Mouse (Mus musculus): ENCODE results near the gene Cryba4. TPM values are rescaled to one million over a fixed set of nuclear protein-coding genes. Genes with fewer than 3 reads are reported as not detected.

Gene Cryba4
- polyA plus RNA-seq, 1 experiment from 2014 or later: 3.0 TPM

DNA sequence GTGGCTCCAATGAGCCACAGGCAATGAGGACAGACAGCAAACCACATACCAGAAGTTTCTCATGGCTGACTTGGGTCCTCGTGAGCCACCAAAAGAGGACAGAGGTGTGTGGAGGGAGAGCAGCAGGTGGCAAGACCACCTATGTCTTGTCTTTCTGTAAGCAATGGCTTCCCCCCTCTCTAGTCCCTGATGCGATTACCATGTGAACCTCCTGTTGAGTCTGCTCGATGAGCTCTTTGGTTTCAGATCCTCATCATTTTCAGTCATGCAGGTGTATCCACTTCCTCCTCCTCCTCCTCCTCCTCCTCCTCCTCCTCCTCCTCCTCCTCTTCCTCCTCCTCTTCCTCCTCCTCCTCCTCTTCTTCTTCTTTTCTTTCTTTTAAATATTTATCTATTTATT lies 8.5 kb upstream of the Cryba4 start:
- Histone ChIP-seq H3K4me3 (ENCODE audit: low read depth, low read length) (no peak overlapping the region), H3K4me2 (ENCODE audit: low read length) (no peak overlapping the region), H3K36me3 (ENCODE audit: control insufficient read depth, insufficient read depth, low read length) (no peaks in the 10 kb centered on the region), H3K27me3 (replicated peaks; ENCODE audit: control insufficient read depth, insufficient read depth, low read length) (no peaks in the 10 kb centered on the region), H3K4me1 (replicated peaks; ENCODE audit: control insufficient read depth, insufficient read depth, low read length) (no peaks in the 10 kb centered on the region), H3K9me3 (ENCODE audit: control insufficient read depth, low read length) (no peaks in the 10 kb centered on the region), H3K27ac (ENCODE audit: low read depth) (no peak overlapping the region), H3K9ac (ENCODE audit: low read length) (no peak overlapping the region)
- DNase-seq (ENCODE audit: low spot score) (no peak), ATAC-seq (replicated peaks; ENCODE audit: low FRiP score, low TSS enrichment, low read depth) (no peak)
- WGBS: 83% methylated on average over 3 of the region's 3 CpGs

DNA sequence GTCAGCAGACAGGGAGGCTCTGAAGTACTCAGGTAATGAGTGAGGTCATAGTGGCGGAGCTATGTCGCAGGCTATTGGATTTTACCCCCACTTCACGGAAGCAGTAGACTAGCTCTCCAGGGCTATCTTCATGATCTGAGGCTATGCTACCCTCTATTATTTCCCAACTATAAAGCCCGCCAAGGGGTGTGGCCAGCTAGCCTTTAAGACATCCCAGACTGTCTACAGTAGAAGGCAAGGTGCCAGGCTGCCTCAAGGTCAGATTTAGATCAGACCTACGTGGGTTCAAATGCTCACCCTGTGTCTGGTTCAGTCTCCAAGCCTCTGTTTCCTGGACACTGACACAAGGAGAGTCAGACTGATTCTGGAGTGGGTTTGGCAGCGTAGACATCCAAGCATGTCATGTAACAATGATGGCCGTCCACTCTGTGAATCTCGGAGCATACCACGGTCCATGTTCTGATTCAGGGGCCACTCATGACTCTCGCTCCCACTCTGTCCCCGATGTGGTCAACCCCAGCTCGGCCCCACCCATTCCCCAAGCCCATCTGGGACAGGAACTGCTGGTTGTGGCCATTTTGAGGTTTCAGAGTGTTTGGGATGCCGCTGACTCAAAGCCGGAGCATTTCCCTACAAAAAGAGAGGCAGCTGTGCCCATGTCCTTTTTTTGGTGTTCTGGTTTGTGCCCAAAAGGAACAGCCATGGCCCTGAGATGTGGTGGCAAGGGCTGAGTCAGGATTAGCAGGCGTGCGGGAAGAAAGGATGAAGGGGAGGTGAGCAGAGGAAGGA lies 7.7 kb upstream of the Cryba4 start:
- Histone ChIP-seq H3K36me3 (ENCODE audit: control insufficient read depth, insufficient read depth, low read length) (no peaks in the 10 kb centered on the region), H3K27ac (ENCODE audit: low read depth) (no peak overlapping the region), H3K9me3 (ENCODE audit: control insufficient read depth, low read length) (no peaks in the 10 kb centered on the region), H3K4me2 (ENCODE audit: low read length) (no peak overlapping the region), H3K27me3 (replicated peaks; ENCODE audit: control insufficient read depth, insufficient read depth, low read length) (no peaks in the 10 kb centered on the region), H3K4me3 (ENCODE audit: low read depth, low read length) (no peak overlapping the region), H3K9ac (ENCODE audit: low read length) (no peak overlapping the region), H3K4me1 (replicated peaks; ENCODE audit: control insufficient read depth, insufficient read depth, low read length) (no peaks in the 10 kb centered on the region)
- DNase-seq (ENCODE audit: low spot score) (no peak), ATAC-seq (replicated peaks; ENCODE audit: low FRiP score, low TSS enrichment, low read depth) (0 out of 2 replicates have a peak, but pooled peaks have one; percentile 43)
- 88% methylated on average over 16 of the region's 16 CpGs for WGBS

DNA sequence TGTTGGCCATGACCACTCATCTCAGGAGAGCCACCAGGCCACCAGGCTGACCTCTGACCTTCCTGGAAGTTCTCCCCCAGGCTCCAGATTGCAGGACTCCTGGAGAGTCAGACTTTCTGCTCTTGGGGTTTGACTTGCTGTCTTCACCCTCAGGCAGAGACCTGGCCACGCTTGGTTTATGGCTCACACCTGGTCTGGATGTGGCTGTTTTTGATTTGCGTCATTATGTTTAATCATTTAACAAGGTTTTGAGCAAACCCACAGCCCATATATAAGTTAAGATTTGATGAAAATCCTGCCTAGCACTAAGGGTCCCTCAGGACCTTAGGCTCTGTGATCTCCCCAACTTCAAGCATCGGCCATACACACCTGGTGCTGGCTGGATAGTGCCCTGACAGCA lies 5.6 kb upstream of the Cryba4 start:
- Histone ChIP-seq H3K27me3 (replicated peaks; ENCODE audit: control insufficient read depth, insufficient read depth, low read length) (no peaks in the 10 kb centered on the region), H3K4me2 (ENCODE audit: low read length) (no peak overlapping the region), H3K9me3 (ENCODE audit: control insufficient read depth, low read length) (no peaks in the 10 kb centered on the region), H3K27ac (ENCODE audit: low read depth) (no peak overlapping the region), H3K4me3 (ENCODE audit: low read depth, low read length) (no peak overlapping the region), H3K9ac (ENCODE audit: low read length) (no peak overlapping the region), H3K4me1 (replicated peaks; ENCODE audit: control insufficient read depth, insufficient read depth, low read length) (no peaks in the 10 kb centered on the region), H3K36me3 (ENCODE audit: control insufficient read depth, insufficient read depth, low read length) (no peaks in the 10 kb centered on the region)
- ATAC-seq (replicated peaks; ENCODE audit: low FRiP score, low TSS enrichment, low read depth) (no peak), DNase-seq (ENCODE audit: low spot score) (no peak)
- WGBS: 77% methylated on average over 3 of the region's 3 CpGs

DNA sequence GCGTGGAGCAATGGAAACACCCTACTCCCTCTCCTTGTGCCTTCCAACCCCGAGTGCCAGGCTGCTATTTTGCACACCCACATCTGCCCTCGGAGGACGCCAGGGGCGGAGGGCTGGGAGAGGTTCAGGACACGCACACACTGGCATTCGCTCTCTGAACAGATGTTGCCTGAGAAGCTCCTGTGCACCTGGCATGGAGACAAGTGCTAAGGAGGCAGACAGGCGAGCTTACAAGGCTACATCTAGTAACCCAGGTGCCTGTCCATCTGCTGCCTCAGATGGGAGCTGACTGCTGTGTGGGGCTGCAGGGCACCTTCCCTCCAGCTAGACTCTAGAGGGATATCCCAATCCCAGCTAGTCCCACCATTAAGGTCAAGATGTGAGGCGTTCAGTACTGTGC lies 4.1 kb upstream of the Cryba4 start:
- WGBS: 77% methylated on average over 9 of the region's 9 CpGs
- Histone ChIP-seq H3K9ac (ENCODE audit: low read length) (no peak overlapping the region), H3K4me3 (ENCODE audit: low read depth, low read length) (no peak overlapping the region), H3K27me3 (replicated peaks; ENCODE audit: control insufficient read depth, insufficient read depth, low read length) (no peaks in the 10 kb centered on the region), H3K9me3 (ENCODE audit: control insufficient read depth, low read length) (no peaks in the 10 kb centered on the region), H3K27ac (ENCODE audit: low read depth) (no peak overlapping the region), H3K36me3 (ENCODE audit: control insufficient read depth, insufficient read depth, low read length) (no peaks in the 10 kb centered on the region), H3K4me2 (ENCODE audit: low read length) (no peak overlapping the region), H3K4me1 (replicated peaks; ENCODE audit: control insufficient read depth, insufficient read depth, low read length) (no peaks in the 10 kb centered on the region)
- DNase-seq (ENCODE audit: low spot score) (no peak), ATAC-seq (replicated peaks; ENCODE audit: low FRiP score, low TSS enrichment, low read depth) (no peak)

DNA sequence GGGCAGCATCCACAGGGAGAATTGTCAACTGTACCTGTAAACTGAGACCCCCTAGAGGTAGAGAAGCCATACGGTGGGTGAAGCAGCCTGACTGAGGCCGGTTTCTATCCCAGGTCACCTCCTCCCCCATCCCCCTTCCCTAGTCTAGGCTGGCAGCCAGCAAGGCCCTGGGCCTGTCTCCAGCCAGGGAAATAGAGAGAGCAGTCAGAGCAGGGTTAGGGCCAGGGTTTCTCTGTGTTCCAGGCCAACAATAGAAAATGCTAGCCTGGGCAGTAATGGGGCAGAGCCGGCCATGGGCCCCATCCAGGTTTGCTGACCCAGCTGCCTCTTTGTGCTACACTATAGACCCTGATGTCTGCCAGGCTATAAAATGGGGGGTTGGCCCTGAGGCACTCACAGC lies 3.1 kb upstream of the Cryba4 start, which contains the start of gene Crybb1:
Gene Crybb1, plus strand, starts transcription at position 390 of the 400 bp plus-strand sequence.
- no peak within 1 kb of the TSS for H3K4me2 ChIP-seq (ENCODE audit: low read length)
- H3K27me3 ChIP-seq (replicated peaks; ENCODE audit: control insufficient read depth, insufficient read depth, low read length): no peaks in the 10 kb centered on the region
- 50% methylated on average over 3 of the region's 3 CpGs for WGBS
- no peak within 1 kb of the TSS for H3K4me3 ChIP-seq (ENCODE audit: low read depth, low read length)
- no peaks in the 10 kb centered on the region for H3K9me3 ChIP-seq (ENCODE audit: control insufficient read depth, low read length)
- no peaks in the 10 kb centered on the region for H3K36me3 ChIP-seq (ENCODE audit: control insufficient read depth, insufficient read depth, low read length)
- no peak for ATAC-seq (replicated peaks; ENCODE audit: low FRiP score, low TSS enrichment, low read depth)
- no peak within 1 kb of the TSS for H3K9ac ChIP-seq (ENCODE audit: low read length)
- H3K4me1 ChIP-seq (replicated peaks; ENCODE audit: control insufficient read depth, insufficient read depth, low read length): no peaks in the 10 kb centered on the region
- DNase-seq (ENCODE audit: low spot score): no peak
- H3K27ac ChIP-seq (ENCODE audit: low read depth): no peak within 1 kb of the TSS

DNA sequence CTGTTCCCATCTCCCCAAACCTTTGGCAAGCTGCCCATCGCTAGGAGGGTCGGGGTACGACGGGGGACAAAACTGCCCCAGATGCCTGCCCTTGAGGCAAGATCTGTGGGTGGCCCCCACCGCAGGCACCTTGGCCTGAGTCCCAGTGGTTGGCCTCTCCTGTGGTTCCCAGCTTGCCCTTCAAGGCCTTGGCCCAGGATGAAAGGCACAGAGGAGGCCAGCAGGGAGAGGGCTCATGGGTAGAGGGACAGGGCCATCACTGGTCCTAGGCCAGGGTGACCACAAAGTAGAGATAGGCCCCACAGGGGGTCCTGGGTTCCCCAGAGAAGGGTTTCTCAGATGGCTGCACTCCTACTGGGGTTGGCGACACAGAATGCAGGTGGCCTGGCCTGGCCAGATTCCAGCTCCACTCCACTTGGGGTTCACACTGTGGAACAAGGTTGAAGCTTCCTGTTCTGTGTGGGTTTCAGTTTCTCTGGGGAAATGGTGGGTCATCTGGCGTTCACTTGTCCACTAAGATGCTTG lies 2.0 kb upstream of the Cryba4 start:
- DNase-seq (ENCODE audit: low spot score) (no peak), ATAC-seq (replicated peaks; ENCODE audit: low FRiP score, low TSS enrichment, low read depth) (no peak)
- Histone ChIP-seq H3K27ac (ENCODE audit: low read depth) (no peak overlapping the region), H3K9me3 (ENCODE audit: control insufficient read depth, low read length) (no peaks in the 10 kb centered on the region), H3K9ac (ENCODE audit: low read length) (no peak overlapping the region), H3K4me1 (replicated peaks; ENCODE audit: control insufficient read depth, insufficient read depth, low read length) (no peaks in the 10 kb centered on the region), H3K36me3 (ENCODE audit: control insufficient read depth, insufficient read depth, low read length) (no peaks in the 10 kb centered on the region), H3K27me3 (replicated peaks; ENCODE audit: control insufficient read depth, insufficient read depth, low read length) (no peaks in the 10 kb centered on the region), H3K4me3 (ENCODE audit: low read depth, low read length) (no peak overlapping the region), H3K4me2 (ENCODE audit: low read length) (no peak overlapping the region)
- WGBS: 71% methylated on average over 7 of the region's 7 CpGs

DNA sequence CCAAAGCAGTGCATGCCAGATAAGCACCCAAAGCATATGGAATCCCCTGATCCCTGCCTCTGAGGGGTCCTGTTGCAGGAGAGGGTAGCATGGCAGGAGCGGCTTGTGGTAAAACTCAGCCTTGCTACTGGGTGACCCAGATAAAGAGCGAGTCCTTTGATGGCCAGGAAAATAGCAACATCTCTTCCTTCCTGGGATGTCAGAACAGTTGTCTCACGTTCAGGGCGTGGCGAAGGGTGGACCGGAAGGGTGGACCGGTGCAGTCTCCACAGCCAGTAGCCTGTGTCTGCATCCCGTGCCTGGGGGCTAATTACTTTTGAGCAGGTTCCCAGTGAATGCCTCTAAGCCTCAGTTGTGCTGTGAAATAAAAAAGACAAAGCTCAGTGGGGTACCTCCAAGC lies 851 bp upstream of the Cryba4 start:
- Histone ChIP-seq H3K27ac (ENCODE audit: low read depth) (no peak overlapping the region), H3K9me3 (ENCODE audit: control insufficient read depth, low read length) (no peaks in the 10 kb centered on the region), H3K4me3 (ENCODE audit: low read depth, low read length) (no peak overlapping the region), H3K36me3 (ENCODE audit: control insufficient read depth, insufficient read depth, low read length) (no peaks in the 10 kb centered on the region), H3K4me1 (replicated peaks; ENCODE audit: control insufficient read depth, insufficient read depth, low read length) (no peaks in the 10 kb centered on the region), H3K27me3 (replicated peaks; ENCODE audit: control insufficient read depth, insufficient read depth, low read length) (no peaks in the 10 kb centered on the region), H3K9ac (ENCODE audit: low read length) (no peak overlapping the region), H3K4me2 (ENCODE audit: low read length) (no peak overlapping the region)
- no peak for ATAC-seq (replicated peaks; ENCODE audit: low FRiP score, low TSS enrichment, low read depth)
- no peak for DNase-seq (ENCODE audit: low spot score)
- 54% methylated on average over 8 of the region's 8 CpGs for WGBS

DNA sequence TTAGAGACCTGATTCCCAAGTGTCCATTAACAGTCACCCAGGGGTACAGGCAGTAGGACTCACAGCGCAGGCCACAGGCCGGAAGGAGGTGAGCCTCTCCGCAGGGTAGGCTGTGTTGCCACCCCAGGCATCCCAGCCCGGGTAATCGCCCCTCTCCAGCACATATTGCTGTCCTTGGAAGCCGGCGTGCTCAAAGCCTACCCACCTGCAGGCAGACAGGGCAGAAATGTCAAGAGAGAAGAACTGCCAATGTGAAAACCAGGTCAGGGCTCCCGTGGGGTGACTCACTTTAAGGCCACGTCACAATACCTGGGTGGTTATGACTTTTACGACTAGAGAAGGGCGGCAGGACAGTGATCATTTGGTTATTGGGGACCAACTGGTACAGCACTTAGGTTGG lies 3.2 kb downstream of the Cryba4 start:
- Histone ChIP-seq H3K27me3 (replicated peaks; ENCODE audit: control insufficient read depth, insufficient read depth, low read length) (no peaks in the 10 kb centered on the region), H3K9me3 (ENCODE audit: control insufficient read depth, low read length) (no peaks in the 10 kb centered on the region), H3K36me3 (ENCODE audit: control insufficient read depth, insufficient read depth, low read length) (no peaks in the 10 kb centered on the region), H3K4me3 (ENCODE audit: low read depth, low read length) (no peak overlapping the region), H3K4me2 (ENCODE audit: low read length) (no peak overlapping the region), H3K27ac (ENCODE audit: low read depth) (no peak overlapping the region), H3K4me1 (replicated peaks; ENCODE audit: control insufficient read depth, insufficient read depth, low read length) (no peaks in the 10 kb centered on the region), H3K9ac (ENCODE audit: low read length) (no peak overlapping the region)
- 87% methylated on average over 11 of the region's 11 CpGs for WGBS
- no peak for ATAC-seq (replicated peaks; ENCODE audit: low FRiP score, low TSS enrichment, low read depth)
- no peak for DNase-seq (ENCODE audit: low spot score)

DNA sequence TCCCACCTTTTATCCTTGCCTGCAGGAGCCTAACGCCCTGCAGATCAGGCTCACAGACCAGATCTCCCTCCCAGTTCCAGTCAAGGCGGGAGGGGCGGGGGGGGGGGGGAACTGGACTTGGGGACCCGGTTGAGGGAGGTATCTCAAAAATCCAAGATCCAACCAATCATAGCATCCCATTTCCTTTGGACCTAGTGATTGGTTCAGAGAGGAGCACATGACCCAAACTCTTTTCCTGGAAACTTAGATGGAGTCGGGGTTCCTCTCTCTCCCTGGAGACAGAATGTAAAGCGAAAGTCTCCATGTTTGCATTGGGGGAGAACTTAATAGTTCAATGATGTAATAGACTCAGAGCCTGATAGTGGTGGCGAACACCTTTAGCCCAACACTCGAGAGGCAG lies 4.9 kb downstream of the Cryba4 start:
- Histone ChIP-seq H3K4me1 (replicated peaks; ENCODE audit: control insufficient read depth, insufficient read depth, low read length) (no peaks in the 10 kb centered on the region), H3K4me2 (ENCODE audit: low read length) (no peak overlapping the region), H3K9me3 (ENCODE audit: control insufficient read depth, low read length) (no peaks in the 10 kb centered on the region), H3K27me3 (replicated peaks; ENCODE audit: control insufficient read depth, insufficient read depth, low read length) (no peaks in the 10 kb centered on the region), H3K9ac (ENCODE audit: low read length) (no peak overlapping the region), H3K4me3 (ENCODE audit: low read depth, low read length) (no peak overlapping the region), H3K27ac (ENCODE audit: low read depth) (no peak overlapping the region), H3K36me3 (ENCODE audit: control insufficient read depth, insufficient read depth, low read length) (no peaks in the 10 kb centered on the region)
- WGBS: 37% methylated on average over 8 of the region's 8 CpGs
- no peak for DNase-seq (ENCODE audit: low spot score)
- no peak for ATAC-seq (replicated peaks; ENCODE audit: low FRiP score, low TSS enrichment, low read depth)
